Mouse (Mus musculus): ENCODE data around the gene Cyp8b1.

DNA sequence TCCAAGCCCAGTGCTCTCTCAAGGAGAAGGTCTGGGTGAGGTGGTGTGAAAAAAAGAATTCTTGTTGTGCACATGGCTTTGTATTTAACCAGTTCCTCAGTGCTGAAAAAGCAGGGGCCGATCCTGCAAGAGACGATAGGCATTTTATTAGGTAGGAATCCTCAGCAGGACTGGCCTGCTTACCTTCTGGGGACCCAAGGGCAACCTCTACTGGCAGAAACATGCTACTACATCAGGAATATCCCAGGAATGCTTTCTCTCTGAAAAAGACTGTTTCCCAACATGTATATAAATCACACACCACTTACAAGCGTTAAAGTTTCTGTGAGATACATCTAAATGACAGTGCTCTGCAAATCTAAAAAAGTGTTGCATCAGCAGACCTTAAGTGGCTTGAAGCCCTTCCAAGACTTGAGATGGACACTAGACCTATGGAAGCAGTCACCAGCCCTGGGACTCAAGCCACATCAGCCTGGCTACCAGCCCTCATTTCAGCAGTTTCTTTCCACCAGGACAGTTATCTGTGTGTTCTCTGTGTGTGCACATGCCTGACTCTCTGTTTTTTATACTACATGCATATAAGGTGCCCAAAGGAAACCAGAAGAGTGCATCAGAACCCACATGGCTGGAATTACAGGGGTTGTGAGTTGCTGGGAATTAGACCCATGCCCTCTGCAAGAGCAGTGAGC lies 38.9 kb downstream of the Cyp8b1 start:
- TF ChIP-seq POLR2A (IDR thresholded peaks at IDR 0.05; ENCODE audit: borderline replicate concordance, control insufficient read depth, low read depth, low read length), result no peak
- peak; percentile 60 for TF ChIP-seq CTCF (IDR thresholded peaks at IDR 0.05; ENCODE audit: control insufficient read depth, insufficient read depth, low read length)
